Mouse (Mus musculus) heart, postnatal 4 days (tissue): ENCODE data around the gene Prmt9. TPM values are rescaled to one million over a fixed set of nuclear protein-coding genes. Genes with fewer than 3 reads are reported as not detected.

Experiments
- DNase-seq: peaks from one replicate; pipeline ENCODE4 v3.0.0; 2021
- total RNA-seq, 2 experiments: library from RNA; stranded (reverse); gene quantifications; 2 replicates each; pipeline ENCODE4 v1.2.3; 2021

The Prmt9 gene
- total RNA-seq: 10 to 100 TPM; 14.1 to 15.5 TPM

GRCm38 (mm10) chr8:77549121-77549706, at the start of gene Prmt9:
Gene Prmt9 (plus strand): TSS chr8:77549397.
- DNase-seq: peak; percentile 97

DNA sequence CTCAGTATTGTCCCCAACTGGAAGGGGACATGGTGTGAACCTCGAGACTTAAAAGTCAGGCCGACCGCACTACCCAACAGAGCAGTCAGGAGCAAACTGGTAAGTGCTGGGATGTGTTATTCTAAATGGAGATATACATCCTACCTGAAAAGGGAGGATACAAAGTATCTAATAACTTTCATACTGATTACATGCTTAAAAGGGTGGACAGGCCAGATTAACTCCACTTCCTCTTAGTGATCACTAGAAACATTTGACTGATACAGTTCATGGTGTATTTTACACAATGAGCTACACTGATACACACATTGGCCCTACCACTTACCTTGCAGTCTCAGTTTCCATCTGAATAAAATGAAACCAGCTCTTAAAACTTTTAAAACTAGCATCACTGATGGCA, 48.9 kb upstream of the Prmt9 start:
- DNase-seq: no peak

DNA sequence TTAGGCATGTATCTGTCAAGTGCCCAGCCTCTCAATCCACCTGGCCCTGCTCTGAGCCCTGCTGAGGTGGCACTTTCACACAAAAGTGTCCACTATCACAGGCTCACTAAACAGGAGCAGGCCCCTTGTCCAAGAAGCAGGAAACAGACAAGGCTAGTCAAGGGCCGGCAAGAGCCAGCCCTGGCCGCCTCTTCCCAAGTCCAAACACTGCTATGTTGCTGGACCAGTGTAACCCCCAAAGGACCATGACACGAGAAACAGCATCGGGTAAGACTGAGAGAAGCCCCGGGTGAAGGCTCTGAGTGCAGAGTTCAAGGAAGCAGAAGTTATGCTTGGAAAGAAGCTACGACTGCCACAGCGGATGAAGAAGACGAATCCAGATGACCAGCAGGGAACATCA, 48.1 kb upstream of the Prmt9 start:
- no peak for DNase-seq

DNA sequence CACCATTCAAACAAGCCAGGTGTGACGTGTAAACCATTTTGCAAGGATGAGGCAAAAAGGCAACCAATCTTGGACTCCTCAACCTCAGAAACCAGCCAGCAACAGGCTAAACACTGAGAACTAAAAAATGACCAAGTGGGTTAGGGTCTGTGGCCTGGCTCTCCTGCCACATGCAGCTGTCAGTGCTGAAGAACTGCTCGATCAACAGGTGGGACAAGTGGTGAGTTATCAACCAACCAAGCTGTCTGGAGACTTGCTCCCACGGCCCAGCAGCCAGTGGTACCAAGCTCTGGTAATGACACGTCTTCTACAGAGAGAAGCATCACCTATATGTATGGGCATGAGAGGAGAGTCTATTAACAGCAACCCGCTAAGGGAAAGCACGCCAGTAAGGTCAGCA, 46.6 kb upstream of the Prmt9 start:
- no peak for DNase-seq

GRCm38 (mm10) chr8:77506539-77506938, 42.7 kb upstream of the Prmt9 start:
- no peak for DNase-seq

GRCm38 (mm10) chr8:77507510-77508035, 41.6 kb upstream of the Prmt9 start:
- DNase-seq: no peak

DNA sequence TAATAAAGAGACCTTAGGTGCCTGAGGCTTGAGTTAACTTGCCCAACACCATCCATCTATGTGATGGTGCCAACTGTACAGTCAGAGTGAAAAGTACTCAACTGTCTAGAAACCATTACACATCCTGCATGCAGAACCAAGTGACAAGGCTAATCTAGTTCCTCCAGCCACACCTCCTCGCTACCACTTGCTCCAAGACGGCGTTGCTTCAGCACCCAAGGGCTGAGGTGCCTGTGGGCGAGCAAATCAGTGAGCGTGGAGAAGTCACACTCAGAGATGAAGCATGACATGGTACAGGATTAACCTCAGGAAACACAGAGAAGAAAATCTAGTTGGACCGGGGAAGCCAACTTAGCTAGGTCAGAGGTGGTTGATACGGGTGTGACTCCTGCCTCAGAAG, 40.2 kb upstream of the Prmt9 start:
- DNase-seq: no peak

GRCm38 (mm10) chr8:77510426-77510825, 38.8 kb upstream of the Prmt9 start:
- DNase-seq: no peak

DNA sequence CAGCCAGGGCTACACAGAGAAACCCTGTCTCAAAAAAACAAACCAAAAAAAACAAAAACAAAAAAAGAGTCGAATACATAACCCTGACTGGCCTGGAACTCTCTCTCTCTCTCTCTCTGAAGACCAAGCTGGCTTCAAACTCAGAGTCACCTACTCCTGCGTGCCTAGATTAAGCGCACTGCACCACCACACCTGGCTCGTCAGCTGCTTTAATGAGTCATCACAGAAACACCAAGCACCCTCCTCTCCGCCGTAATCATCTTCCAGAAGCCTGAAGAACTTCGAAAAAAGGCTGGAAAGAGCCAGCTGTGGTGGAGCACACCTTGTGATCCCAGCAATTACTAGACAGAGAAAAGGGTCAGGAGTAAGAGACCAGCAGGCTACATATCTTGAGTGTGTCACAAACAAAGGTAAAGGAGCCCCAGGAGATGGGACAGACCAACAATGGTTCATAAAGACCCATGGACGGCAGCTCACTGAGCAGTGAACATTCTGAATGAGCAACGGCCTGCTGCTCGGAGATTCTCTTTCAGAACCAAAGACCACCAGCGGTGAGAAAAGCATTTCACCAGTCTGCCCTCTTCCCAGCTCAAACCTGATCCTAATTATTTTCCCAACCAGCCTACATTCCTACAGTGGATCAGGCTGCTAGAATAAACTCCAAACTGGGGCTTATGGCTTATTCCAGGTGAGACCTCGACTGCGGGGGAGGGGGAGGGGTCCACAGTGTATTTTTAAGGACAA, 37.3 kb upstream of the Prmt9 start:
- DNase-seq: no peak

GRCm38 (mm10) chr8:77515201-77515600, 34.0 kb upstream of the Prmt9 start:
- DNase-seq: no peak

- no peak for DNase-seq
Observed at GRCm38 (mm10) chr8:77515786-77516185, 33.4 kb upstream of the Prmt9 start.

DNA sequence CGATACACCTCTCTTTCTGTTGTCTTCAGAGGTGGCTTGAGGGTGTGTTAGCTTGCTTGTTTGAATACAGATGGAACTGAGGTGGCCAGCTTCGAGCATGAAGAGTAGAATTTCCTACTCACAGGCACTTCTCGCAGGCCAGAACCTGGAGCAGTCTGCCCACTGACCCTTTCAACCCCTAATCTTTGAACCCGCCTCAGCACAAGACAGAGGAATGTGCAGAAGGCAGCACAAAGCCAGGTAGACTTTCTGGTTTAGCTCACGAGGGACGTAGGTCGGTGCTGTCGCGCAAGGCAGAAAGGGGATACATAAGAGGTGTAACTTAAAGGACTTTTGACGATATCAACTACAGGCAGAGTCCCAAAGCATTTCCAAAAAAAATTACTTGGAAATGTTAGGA, 32.4 kb upstream of the Prmt9 start:
- peak; percentile 25 for DNase-seq

DNA sequence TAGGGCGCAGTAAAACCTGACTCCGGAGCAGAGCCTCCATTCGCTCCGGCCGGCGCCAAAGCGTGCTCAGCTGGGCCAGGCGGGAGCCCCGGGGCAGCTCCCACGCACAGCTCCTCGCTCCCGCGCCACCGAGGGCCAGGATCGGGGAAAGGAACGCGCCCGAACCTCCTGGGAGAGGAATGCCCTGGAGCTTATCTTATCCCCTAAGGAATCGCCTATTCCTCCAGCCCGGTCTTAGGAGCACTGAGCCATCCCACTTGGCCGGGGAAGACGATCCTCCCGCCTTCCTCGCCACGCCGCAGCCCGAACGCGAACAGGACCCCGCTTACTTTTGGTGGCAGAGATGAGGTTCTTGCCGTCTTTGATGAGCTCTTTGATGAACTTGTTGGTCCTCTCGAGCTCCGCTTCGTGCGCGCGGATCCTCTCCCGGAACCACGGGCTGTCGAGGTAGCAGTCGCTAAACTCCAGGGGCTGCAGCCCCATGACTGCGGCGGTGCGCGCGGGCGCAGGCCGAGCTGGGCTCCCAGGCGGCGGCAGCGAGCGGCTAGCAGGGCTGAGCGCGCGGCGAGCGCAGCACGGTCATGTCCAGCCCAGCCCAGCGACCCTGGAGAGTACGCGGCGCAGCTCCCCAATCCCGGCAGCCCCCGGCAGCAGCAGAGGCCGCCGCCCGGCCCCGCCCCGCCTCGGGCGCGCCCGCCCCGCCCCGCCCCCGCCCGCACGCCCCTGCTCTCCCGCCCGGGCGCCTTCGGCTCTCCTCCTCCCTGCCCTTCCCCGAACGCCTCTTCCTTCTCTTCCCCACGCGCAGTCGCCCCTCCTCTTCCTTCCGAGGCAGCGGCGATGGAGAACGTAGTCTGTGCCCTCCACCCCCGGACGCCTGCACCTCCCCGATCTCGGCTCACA, 31.6 kb upstream of the Prmt9 start, which contains the start of gene Arhgap10:
Gene Arhgap10, minus strand, starts transcription at position 653 of the 900 bp plus-strand sequence.
- DNase-seq: peak; percentile 87

- peak; percentile 21 for DNase-seq
Observed at GRCm38 (mm10) chr8:77518201-77519115, 30.7 kb upstream of the Prmt9 start.

DNA sequence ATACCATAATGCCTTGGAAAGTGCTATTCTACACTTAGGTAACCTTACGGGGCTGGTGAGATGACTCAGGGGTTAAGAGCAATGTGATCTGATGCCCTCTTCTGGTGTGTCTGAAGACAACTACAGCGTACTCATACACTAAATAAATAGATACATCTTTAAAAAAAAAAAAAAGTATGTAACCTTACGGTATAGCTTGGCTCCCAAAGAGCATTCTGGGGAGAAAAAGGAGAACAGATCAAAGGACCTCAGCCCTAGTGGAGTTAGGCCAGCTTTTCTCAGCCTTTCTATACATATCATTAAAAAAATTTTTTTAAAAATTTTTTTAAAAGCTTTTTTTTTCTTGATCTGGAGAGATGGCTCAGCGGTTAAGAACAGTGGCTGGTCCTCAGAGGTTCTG, 28.6 kb upstream of the Prmt9 start:
- no peak for DNase-seq

DNA sequence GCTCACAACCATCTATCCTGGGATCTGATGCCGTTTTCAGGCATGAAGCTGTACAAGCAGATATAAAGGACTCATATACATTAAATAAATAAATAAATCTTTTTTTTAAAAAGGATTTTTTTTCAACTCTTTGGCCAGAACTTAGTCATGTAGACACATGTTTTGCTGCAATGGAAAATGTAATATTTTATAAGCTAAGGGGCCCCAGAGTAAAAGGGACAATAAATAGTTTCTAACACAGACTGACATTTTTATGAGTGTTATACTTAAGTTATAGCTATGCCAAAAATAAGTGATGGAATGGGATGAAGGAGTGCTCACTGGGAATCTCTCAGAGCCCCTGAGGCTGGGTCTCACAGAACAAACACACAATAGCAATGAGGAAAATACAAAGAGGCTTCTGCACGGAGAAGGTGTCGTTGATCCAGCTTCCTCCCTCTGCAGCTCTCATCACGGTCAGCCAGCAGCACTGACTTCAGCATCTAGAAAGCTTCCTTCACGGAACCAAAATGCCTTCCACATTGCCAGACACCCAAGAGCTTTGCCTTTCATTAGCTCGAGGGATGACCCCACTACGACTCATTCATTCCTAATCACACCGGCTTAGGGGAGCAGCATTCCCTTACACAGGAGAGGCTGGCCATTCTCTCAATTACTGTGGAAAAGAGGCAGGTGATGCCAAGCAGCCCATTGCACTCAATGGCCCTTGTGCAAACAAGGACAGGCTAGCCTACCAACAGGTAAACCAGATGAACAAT, 28.0 kb upstream of the Prmt9 start:
- DNase-seq: no peak

GRCm38 (mm10) chr8:77522984-77523383, 26.2 kb upstream of the Prmt9 start:
- DNase-seq: no peak

GRCm38 (mm10) chr8:77524018-77524615, 25.1 kb upstream of the Prmt9 start:
- peak; percentile 27 for DNase-seq

GRCm38 (mm10) chr8:77524906-77525305, 24.3 kb upstream of the Prmt9 start:
- no peak for DNase-seq

- DNase-seq: no peak
Observed at GRCm38 (mm10) chr8:77526130-77526529, 23.1 kb upstream of the Prmt9 start.
